Mouse (Mus musculus) kidney, adult 18-20 months (tissue): Measurements from ENCODE around the gene Tfap2b.
A peak's percentile ranks its signal among the peaks of the same experiment; 100 is the strongest.

ENCODE experiments used
- DNase-seq: peaks from one replicate; pipeline ENCODE4 v3.0.0; 2021

Gene Tfap2b

GRCm38 (mm10) chr1:19208641-19209358 lies at the start of gene Tfap2b:
Tfap2b (plus strand) TSS chr1:19208914.
- DNase-seq: peak; percentile 47

- no peak for DNase-seq
Measured at GRCm38 (mm10) chr1:19178742-19179397, 29.8 kb upstream of the Tfap2b start.

- DNase-seq: peak; percentile 57
Measured at GRCm38 (mm10) chr1:19205649-19206048, 3.1 kb upstream of the Tfap2b start.

- no peak for DNase-seq
Measured at GRCm38 (mm10) chr1:19206194-19206593, 2.5 kb upstream of the Tfap2b start.

GRCm38 (mm10) chr1:19207611-19208010 lies 1.1 kb upstream of the Tfap2b start:
- DNase-seq: no peak

GRCm38 (mm10) chr1:19209359-19209745 lies 638 bp downstream of the Tfap2b start:
- DNase-seq: no peak

GRCm38 (mm10) chr1:19209776-19210175 lies 1.1 kb downstream of the Tfap2b start:
- DNase-seq: peak; percentile 40

- DNase-seq: peak; percentile 37
Measured at GRCm38 (mm10) chr1:19210215-19211032, 1.7 kb downstream of the Tfap2b start.

- DNase-seq: peak; percentile 62
Measured at GRCm38 (mm10) chr1:19211033-19211405, 2.3 kb downstream of the Tfap2b start.

- peak; percentile 59 for DNase-seq
Measured at GRCm38 (mm10) chr1:19211546-19212154, 2.9 kb downstream of the Tfap2b start.

- no peak for DNase-seq
Measured at GRCm38 (mm10) chr1:19212691-19213090, 4.0 kb downstream of the Tfap2b start.

GRCm38 (mm10) chr1:19213171-19213570 lies 4.5 kb downstream of the Tfap2b start:
- DNase-seq: no peak

GRCm38 (mm10) chr1:19213851-19214395 lies 5.2 kb downstream of the Tfap2b start:
- peak; percentile 31 for DNase-seq

- DNase-seq: no peak
Measured at GRCm38 (mm10) chr1:19217391-19217790, 8.7 kb downstream of the Tfap2b start.

GRCm38 (mm10) chr1:19218221-19218620 lies 9.5 kb downstream of the Tfap2b start:
- DNase-seq: no peak

GRCm38 (mm10) chr1:19219381-19219780 lies 10.7 kb downstream of the Tfap2b start:
- no peak for DNase-seq

GRCm38 (mm10) chr1:19220564-19220963 lies 11.8 kb downstream of the Tfap2b start:
- DNase-seq: no peak

GRCm38 (mm10) chr1:19221601-19222000 lies 12.9 kb downstream of the Tfap2b start:
- no peak for DNase-seq

- DNase-seq: no peak
Measured at GRCm38 (mm10) chr1:19226699-19227098, 18.0 kb downstream of the Tfap2b start.

GRCm38 (mm10) chr1:19230926-19231573 lies 22.3 kb downstream of the Tfap2b start:
- DNase-seq: no peak

- DNase-seq: no peak
Measured at GRCm38 (mm10) chr1:19231574-19232080, 22.9 kb downstream of the Tfap2b start.

- DNase-seq: no peak
Measured at GRCm38 (mm10) chr1:19232743-19233142, 24.0 kb downstream of the Tfap2b start.
